Mouse (Mus musculus) lung, postnatal 0 days (tissue): ENCODE data around the gene Strap. TPM values are rescaled to one million over a fixed set of nuclear protein-coding genes. Genes with fewer than 3 reads are reported as not detected.
A peak's percentile ranks its signal among the peaks of the same experiment; 100 is the strongest.
"Not testable (repeated sequence)": the region's sequence is repeated elsewhere in the genome, so short reads cannot be mapped to it uniquely, and the experiment has no call there.

Experiments used
- ATAC-seq: fragments of 200-750 bp; cut with Nextera tagmentation; 2 replicates; pipeline ENCODE4 v1.8.0; 2017; ENCODE audit warnings: moderate library complexity
- DNase-seq: peaks from one replicate; pipeline ENCODE4 v3.0.0-alpha.2; 2016; ENCODE audit warnings: low spot score
- H3K27ac ChIP-seq: fragments of 300-500 bp; sonication (generic); 2 replicates; pipeline ENCODE4 v1.5.1; 2014; ENCODE audit warnings: antibody characterized with exemption, mild to moderate bottlenecking, low read length, mixed read lengths
- H3K27me3 ChIP-seq: fragments of 300-500 bp; sonication (generic); replicated peaks from 2 replicates; pipeline ENCODE4 v1.6.1; 2014; ENCODE audit warnings: low read length, mixed read lengths; ENCODE audit not compliant: insufficient read depth
- H3K36me3 ChIP-seq: fragments of 300-500 bp; sonication (generic); 2 replicates; pipeline ENCODE4 v1.6.1; 2014; ENCODE audit warnings: low read length, mixed read lengths; ENCODE audit not compliant: insufficient read depth
- H3K4me1 ChIP-seq: fragments of 300-500 bp; sonication (generic); 2 replicates; pipeline ENCODE4 v1.6.1; 2014; ENCODE audit warnings: antibody characterized with exemption, low read depth, low read length, mixed read lengths; ENCODE audit not compliant: insufficient read depth
- H3K4me2 ChIP-seq: fragments of 300-500 bp; sonication (generic); replicated peaks from 2 replicates; pipeline ENCODE4 v1.6.1; 2014; ENCODE audit warnings: low read depth, mild to moderate bottlenecking, low read length, moderate library complexity, mixed read lengths
- H3K4me3 ChIP-seq: fragments of 300-500 bp; sonication (generic); 2 replicates; pipeline ENCODE4 v1.5.1; 2014; ENCODE audit warnings: low read depth, low read length
- H3K9ac ChIP-seq: fragments of 300-500 bp; sonication (generic); replicated peaks from 2 replicates; pipeline ENCODE4 v1.6.1; 2014; ENCODE audit warnings: low read depth, mild to moderate bottlenecking
- H3K9me3 ChIP-seq: fragments of 300-500 bp; sonication (generic); 2 replicates; pipeline ENCODE4 v1.6.1; 2016; ENCODE audit warnings: low read length, mixed read lengths
- CTCF ChIP-seq: IDR thresholded peaks from 2 replicates; pipeline ENCODE4 v1.5.1; 2016; ENCODE audit warnings: antibody characterized with exemption, mild to moderate bottlenecking
- EP300 ChIP-seq: IDR thresholded peaks from 2 replicates; pipeline ENCODE4 v1.6.1; 2016; ENCODE audit warnings: antibody characterized with exemption, mild to moderate bottlenecking, control low read depth
- WGBS: fragments of 180-500 bp; shearing (Covaris S2); extraction: QIAGEN DNeasy Blood & Tissue Kit; methylation state at CpG from one replicate; pipeline ENCODE4 v1.1.7; 2014; 5-methylcytosine and 5-hydroxymethylcytosine counted together
- polyA plus RNA-seq: library from polyadenylated mRNA; unstranded; fragments of >200 nt; fragmentation: Nextera tagmentation; extraction: Ambion mirVana; gene quantifications from 2 replicates; pipeline ENCODE4 v1.2.1, GENCODE M21; 2015

Gene Strap
- polyA plus RNA-seq, 1 experiment from 2014 or later, result 68.5 TPM

DNA sequence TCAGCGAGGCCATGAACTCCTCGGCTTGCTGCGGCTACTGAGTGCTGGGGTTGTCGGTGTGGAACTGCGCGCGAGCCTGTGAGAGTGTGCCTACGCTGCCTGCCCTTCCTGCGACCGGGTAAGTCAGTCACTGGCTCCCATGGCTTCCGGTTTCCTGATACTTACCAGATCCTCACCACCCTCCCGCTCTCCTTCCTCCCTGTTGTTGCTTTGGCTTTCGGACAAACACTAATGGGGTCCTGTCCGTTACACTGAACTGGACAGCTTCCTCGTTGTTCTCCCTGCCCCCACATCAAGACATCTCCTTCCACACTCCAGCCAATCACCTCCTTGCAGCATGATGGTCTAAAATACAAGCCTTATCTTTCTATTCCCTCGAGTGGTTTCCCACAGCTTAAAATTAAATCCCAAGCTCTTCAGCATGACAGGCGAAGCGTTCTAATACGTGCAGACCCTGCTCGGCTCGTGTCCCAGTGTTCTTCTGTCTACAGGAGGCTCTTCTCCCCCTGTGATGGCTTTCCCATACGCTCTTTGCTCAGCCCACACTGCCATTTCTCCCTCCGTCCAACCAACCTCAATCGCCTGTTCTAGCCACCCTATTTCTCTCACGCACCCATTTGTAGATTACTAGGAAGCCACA is 30.5 kb upstream of the Strap start:
- ATAC-seq, result no peak

DNA sequence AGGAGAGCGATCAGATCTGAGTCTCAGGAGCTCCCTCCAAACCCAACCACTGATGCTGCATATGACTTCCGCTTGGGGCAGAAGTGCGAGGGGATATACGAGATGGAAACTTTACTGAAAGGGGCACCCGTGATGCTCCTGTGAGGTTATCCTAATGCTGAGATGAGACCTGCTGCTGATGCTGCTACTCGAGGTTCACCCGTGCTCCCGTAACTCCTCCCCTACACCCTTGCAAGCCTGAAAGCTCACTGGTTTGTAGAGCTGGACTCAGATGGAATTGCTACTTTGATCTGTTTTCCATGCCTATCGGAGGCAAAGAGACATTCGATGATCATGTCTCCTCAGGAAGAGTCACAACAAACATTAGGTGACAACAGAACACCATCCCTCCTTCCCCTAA is 28.7 kb upstream of the Strap start:
- H3K9ac ChIP-seq, result no peak overlapping the region
- H3K36me3 ChIP-seq, result no peaks in the 10 kb centered on the region
- DNase-seq, result no peak
- TF ChIP-seq CTCF, result no peak
- TF ChIP-seq EP300, result no peak
- H3K9me3 ChIP-seq, result no peaks in the 10 kb centered on the region
- H3K4me2 ChIP-seq, result no peak overlapping the region
- no peak for ATAC-seq
- no peak overlapping the region for H3K27ac ChIP-seq
- H3K4me3 ChIP-seq, result no peak overlapping the region
- WGBS, result 90% methylated on average over 10 of the region's 10 CpGs
- H3K27me3 ChIP-seq, result no peaks in the 10 kb centered on the region
- no peaks in the 10 kb centered on the region for H3K4me1 ChIP-seq

More for the DNA sequence above, 30.5 kb upstream of the Strap start:
- Histone ChIP-seq H3K36me3 (no peaks in the 10 kb centered on the region), H3K9me3 (no peaks in the 10 kb centered on the region), H3K4me3 (no peak overlapping the region), H3K27ac (no peak overlapping the region), H3K9ac (no peak overlapping the region), H3K4me1 (no peaks in the 10 kb centered on the region), H3K4me2 (peak overlapping the region; percentile 22; the same call in 1 of the 2 replicates), H3K27me3 (no peaks in the 10 kb centered on the region)
- no peak for TF ChIP-seq CTCF
- no peak for TF ChIP-seq EP300
- WGBS, result 59% methylated on average over 25 of the region's 25 CpGs
- DNase-seq, result no peak

DNA sequence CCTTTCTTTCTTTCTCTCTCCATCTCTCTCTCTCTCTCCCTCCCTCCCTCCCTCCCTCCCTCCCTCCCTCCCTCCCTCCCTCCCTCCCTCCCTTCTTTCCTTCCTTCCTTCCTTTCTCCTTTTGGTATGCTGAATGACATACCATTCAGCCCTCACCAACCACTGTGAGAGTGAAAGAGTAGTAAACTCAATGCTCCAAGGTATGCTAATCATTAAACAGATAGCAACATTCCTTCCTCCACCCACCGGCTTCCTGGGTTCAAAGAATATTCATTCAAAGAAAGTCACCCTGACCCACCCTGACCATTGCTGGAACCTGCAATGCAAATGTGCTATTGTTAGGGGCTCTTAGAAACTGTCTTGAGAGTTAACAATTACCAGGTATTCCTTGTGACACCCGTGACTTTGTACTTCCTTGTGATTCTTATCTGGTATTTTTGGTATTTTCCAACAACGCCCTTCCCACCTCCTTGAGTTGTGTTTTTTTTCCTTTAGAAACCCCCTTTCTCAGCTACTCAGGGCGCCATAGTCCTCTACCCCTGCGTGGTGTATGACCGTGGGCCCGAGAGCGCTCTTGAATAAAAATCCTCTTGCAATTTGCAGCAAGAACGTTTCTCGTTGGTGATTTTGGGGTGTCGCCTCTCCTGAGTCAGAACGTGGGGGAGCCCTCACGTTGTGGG is 26.0 kb upstream of the Strap start:
- WGBS, result 71% methylated on average over 13 of the region's 13 CpGs
- H3K4me1 ChIP-seq, H3K27me3 ChIP-seq, H3K4me3 ChIP-seq, H3K9me3 ChIP-seq, H3K27ac ChIP-seq, ATAC-seq, H3K4me2 ChIP-seq, H3K36me3 ChIP-seq, DNase-seq, H3K9ac ChIP-seq: not testable (repeated sequence)

DNA sequence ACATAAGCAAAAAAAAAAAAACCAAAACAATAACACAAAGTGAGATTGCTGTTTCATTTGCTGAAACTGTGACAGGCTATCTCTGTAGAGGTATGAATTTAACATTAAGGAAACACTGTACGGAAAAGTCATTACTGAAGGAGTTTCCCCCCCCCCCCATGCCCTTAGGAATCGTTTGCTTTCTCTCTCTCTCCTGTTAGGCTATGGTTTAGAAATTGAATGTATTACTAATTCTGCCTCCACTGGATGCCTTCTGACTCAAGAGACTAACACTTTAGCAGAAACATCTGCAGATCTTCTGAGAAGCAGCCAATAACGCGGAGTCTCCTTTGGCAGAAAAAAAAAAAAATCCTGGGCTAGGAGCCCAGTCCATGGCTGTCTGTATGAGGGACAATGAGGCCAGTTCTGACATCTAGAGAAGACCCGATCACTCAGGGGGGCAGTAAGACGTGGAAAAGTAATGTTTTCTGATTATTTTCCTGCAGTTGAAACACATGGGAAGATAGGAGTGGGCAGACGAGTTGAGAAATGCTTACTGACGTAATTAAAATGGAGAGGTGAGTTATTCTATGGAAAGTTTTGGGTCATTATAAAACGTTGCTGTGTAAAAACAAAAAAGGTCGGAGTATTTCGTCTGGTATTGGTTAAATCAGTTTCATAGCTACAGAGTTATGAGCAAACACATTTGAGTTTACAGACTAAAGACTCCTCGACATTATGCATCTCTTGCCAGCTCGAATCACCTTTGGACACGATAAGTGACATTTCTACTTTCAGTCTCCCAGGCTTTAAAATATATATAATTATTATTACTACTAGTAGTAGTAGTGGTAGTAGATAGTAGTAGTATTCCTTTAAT is 24.5 kb upstream of the Strap start:
- H3K4me2 ChIP-seq, result no peak overlapping the region
- H3K4me1 ChIP-seq, result no peaks in the 10 kb centered on the region
- no peaks in the 10 kb centered on the region for H3K27me3 ChIP-seq
- no peak overlapping the region for H3K27ac ChIP-seq
- no peaks in the 10 kb centered on the region for H3K36me3 ChIP-seq
- ATAC-seq (peak; percentile 50; the same call in 1 of the 2 replicates), DNase-seq (peak; percentile 70)
- H3K9ac ChIP-seq, result no peak overlapping the region
- no peaks in the 10 kb centered on the region for H3K9me3 ChIP-seq
- whole genome bisulfite sequencing, result 58% methylated on average over 14 of the region's 14 CpGs
- no peak overlapping the region for H3K4me3 ChIP-seq
- TF ChIP-seq EP300 (no peak), CTCF (no peak)

DNA sequence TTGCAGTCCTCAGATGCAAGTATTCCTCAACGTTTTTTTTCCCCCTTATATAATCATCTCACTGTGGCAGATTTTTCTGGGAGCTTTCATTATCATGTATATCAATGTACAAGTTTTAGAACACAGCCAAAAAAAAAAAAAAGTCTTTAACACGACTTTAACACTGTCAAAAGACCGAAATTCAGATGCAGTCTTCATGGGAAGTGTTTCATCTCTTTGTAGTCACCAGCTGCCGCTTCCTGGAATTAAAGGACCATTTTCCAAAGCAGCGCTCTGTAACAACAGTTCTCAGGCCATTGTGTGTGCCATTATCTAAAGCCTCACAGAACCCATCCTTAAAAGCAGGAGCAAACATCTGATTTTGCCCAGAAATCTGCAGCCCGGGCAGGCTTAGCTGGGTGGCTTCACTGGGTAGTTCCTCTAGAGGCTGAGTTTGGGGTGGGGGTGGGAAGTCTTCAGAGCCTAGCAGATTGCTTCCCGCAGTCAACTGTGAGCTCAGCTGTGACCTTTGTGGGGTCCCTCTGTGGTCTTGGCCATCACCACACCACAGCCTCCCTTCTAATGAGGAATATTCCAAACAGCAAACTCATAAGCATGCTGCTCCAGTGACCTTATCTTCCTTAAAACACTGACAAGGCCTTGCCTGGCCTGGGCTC is 22.1 kb upstream of the Strap start:
- TF ChIP-seq EP300, result no peak
- TF ChIP-seq CTCF, result no peak
- 57% methylated on average over 7 of the region's 7 CpGs for WGBS
- no peaks in the 10 kb centered on the region for H3K27me3 ChIP-seq
- DNase-seq (no peak), ATAC-seq (no peak)
- H3K4me3 ChIP-seq, result no peak overlapping the region
- no peak overlapping the region for H3K4me2 ChIP-seq
- no peaks in the 10 kb centered on the region for H3K36me3 ChIP-seq
- H3K9ac ChIP-seq, result no peak overlapping the region
- no peak overlapping the region for H3K27ac ChIP-seq
- no peaks in the 10 kb centered on the region for H3K4me1 ChIP-seq
- no peaks in the 10 kb centered on the region for H3K9me3 ChIP-seq

DNA sequence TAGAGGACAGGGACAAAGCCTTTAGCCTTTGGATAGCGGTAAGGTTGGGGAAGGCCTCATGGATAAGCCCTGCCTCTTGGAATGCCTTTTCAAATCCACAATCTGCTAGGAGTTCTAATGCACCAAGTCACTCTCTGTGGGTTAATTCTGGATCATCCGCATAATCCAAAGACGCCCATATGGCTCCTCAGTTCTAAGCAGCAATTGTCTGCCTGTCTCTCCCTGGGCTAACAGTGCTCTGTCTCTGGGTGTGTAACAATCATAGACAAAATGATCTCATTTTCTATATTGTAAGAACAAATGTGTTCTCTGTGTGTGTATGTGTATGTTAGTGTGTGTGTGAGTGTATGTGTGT is 21.6 kb upstream of the Strap start:
- Histone ChIP-seq H3K27me3 (no peaks in the 10 kb centered on the region), H3K27ac (no peak overlapping the region), H3K4me3 (no peak overlapping the region), H3K9ac (no peak overlapping the region), H3K4me2 (no peak overlapping the region), H3K36me3 (no peaks in the 10 kb centered on the region), H3K4me1 (no peaks in the 10 kb centered on the region), H3K9me3 (no peaks in the 10 kb centered on the region)
- WGBS, result 91% methylated on average over 3 of the region's 3 CpGs
- ATAC-seq (no peak), DNase-seq (no peak)
- TF ChIP-seq EP300 (no peak), CTCF (no peak)
